Mouse (Mus musculus) small intestine, adult 2 months (tissue): ENCODE data around the gene Rgs21. TPM values are rescaled to one million over a fixed set of nuclear protein-coding genes. Genes with fewer than 3 reads are reported as not detected.

Experiments
- H3K27ac ChIP-seq: fragments of 200-500 bp; 2 replicates; pipeline ENCODE4 v1.5.1; 2012; ENCODE audit warnings: low read depth, low read length, control low read depth, inconsistent platforms; ENCODE audit not compliant: insufficient read depth
- H3K27me3 ChIP-seq: fragments of 200-500 bp; 2 replicates; pipeline ENCODE4 v1.6.1; 2012; ENCODE audit warnings: mild to moderate bottlenecking, moderate library complexity, low read length, inconsistent platforms; ENCODE audit not compliant: control insufficient read depth, insufficient read depth
- H3K36me3 ChIP-seq: fragments of 200-500 bp; 2 replicates; pipeline ENCODE4 v1.6.1; 2012; ENCODE audit warnings: mild to moderate bottlenecking, low read length, control low read depth, inconsistent platforms; ENCODE audit not compliant: control insufficient read depth, insufficient read depth
- H3K4me1 ChIP-seq: fragments of 200-500 bp; 2 replicates; pipeline ENCODE4 v1.6.1; 2012; ENCODE audit warnings: low read length, inconsistent platforms, mixed read lengths; ENCODE audit not compliant: control insufficient read depth, insufficient read depth, insufficient read length
- H3K4me3 ChIP-seq: fragments of 200-500 bp; 2 replicates; pipeline ENCODE4 v1.5.1; 2012; ENCODE audit warnings: low read depth, mild to moderate bottlenecking, control low read depth, inconsistent platforms, low read length, moderate library complexity
- CTCF ChIP-seq: fragments of 200-500 bp; IDR thresholded peaks from 2 replicates; pipeline ENCODE4 v1.5.1; 2012; ENCODE audit warnings: low read depth, mild to moderate bottlenecking, control low read depth, inconsistent platforms, low read length, moderate library complexity, mixed read lengths; ENCODE audit not compliant: insufficient replicate concordance, insufficient read length; ENCODE audit errors: extremely low read depth
- POLR2A ChIP-seq: fragments of 200-500 bp; IDR thresholded peaks from 2 replicates; pipeline ENCODE4 v1.6.1; 2012; ENCODE audit warnings: low read depth, mild to moderate bottlenecking, control low read depth, inconsistent platforms, low read length, moderate library complexity
- WGBS: fragments of 180-500 bp; shearing (Covaris S2); methylation state at CpG from one replicate; pipeline ENCODE4 v1.1.7; 2018; 5-methylcytosine and 5-hydroxymethylcytosine counted together
- polyA plus RNA-seq: library from polyadenylated mRNA; depleted of rRNA; stranded (reverse); fragments of >200 nt; gene quantifications from 2 replicates; pipeline ENCODE4 v1.2.3, GENCODE M21; 2012; rRNA removed

Rgs21 gene
- polyA plus RNA-seq, 1 experiment, result not detected

DNA sequence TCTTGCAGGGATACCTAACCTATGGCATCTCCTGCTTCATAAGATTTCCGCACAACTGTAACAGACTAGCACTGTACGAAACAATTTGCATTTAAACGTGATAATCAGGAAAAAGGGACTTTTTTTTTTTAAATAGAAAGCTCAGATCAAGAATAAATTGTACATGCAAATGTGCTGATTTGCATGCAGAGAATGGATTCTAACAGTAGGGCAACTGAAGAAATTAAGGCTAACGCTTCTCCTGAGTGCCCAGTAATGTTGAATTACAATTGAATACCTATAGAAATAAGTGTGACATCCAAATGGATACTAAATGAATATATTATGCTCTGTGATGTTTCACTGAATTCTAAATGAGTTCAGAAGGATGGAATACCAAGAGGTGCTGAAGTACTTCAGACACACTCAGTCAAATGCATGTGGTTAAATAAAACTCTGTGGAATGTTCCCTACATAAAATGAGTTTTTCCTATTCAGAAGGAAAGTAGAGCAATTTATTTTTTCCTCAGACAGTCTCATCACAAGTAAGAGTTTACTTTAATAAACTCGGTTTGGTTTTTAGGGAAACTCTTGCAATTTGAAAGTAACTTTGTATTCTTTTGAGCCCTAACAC is 79.1 kb downstream of the Rgs21 start:
- 81% methylated on average over 5 of the region's 5 CpGs for WGBS
- Histone ChIP-seq H3K27me3 (no peaks in the 10 kb centered on the region), H3K4me3 (no peak overlapping the region), H3K36me3 (no peaks in the 10 kb centered on the region), H3K27ac (no peak overlapping the region), H3K4me1 (no peaks in the 10 kb centered on the region)
- TF ChIP-seq POLR2A (no peak), CTCF (no peak)

Other genes starting within 250 kb of the Rgs21 start
- gene Rgs18, start 207.8 kb upstream of the Rgs21 start, polyA plus RNA-seq, result not detected in 2 replicates